Mouse (Mus musculus): Measurements from ENCODE around the gene Usp47.

The Usp47 gene

GRCm38 (mm10) chr7:112023601-112024445, 519 bp downstream of the Usp47 start:
- no peak for TF ChIP-seq GATA4 (IDR thresholded peaks at IDR 0.05; ENCODE audit: insufficient replicate concordance, low read length)

GRCm38 (mm10) chr7:112024446-112024730, 1.1 kb downstream of the Usp47 start:
- no peak for TF ChIP-seq GATA4 (IDR thresholded peaks at IDR 0.05; ENCODE audit: insufficient replicate concordance, low read length)

- TF ChIP-seq GATA4 (IDR thresholded peaks at IDR 0.05; ENCODE audit: insufficient replicate concordance, low read length), result no peak
These were observed 1.6 kb downstream of the Usp47 start for GRCm38 (mm10) chr7:112024856-112025255.

- no peak for TF ChIP-seq GATA4 (IDR thresholded peaks at IDR 0.05; ENCODE audit: insufficient replicate concordance, low read length)
These were observed 7.3 kb downstream of the Usp47 start for GRCm38 (mm10) chr7:112030594-112030993.

GRCm38 (mm10) chr7:112035804-112036203, 12.5 kb downstream of the Usp47 start:
- TF ChIP-seq GATA4 (IDR thresholded peaks at IDR 0.05; ENCODE audit: insufficient replicate concordance, low read length), result no peak

GRCm38 (mm10) chr7:112036636-112037035, 13.3 kb downstream of the Usp47 start:
- no peak for TF ChIP-seq GATA4 (IDR thresholded peaks at IDR 0.05; ENCODE audit: insufficient replicate concordance, low read length)

GRCm38 (mm10) chr7:112040271-112040670, 17.0 kb downstream of the Usp47 start:
- TF ChIP-seq GATA4 (IDR thresholded peaks at IDR 0.05; ENCODE audit: insufficient replicate concordance, low read length), result 0 out of 2 replicates have a peak, but pooled peaks have one; percentile 48

- no peak for TF ChIP-seq GATA4 (IDR thresholded peaks at IDR 0.05; ENCODE audit: insufficient replicate concordance, low read length)
These were observed 19.5 kb downstream of the Usp47 start for GRCm38 (mm10) chr7:112042758-112043157.

GRCm38 (mm10) chr7:112045249-112045648, 21.9 kb downstream of the Usp47 start:
- TF ChIP-seq GATA4 (IDR thresholded peaks at IDR 0.05; ENCODE audit: insufficient replicate concordance, low read length), result no peak

GRCm38 (mm10) chr7:112045794-112046388, 22.6 kb downstream of the Usp47 start:
- no peak for TF ChIP-seq GATA4 (IDR thresholded peaks at IDR 0.05; ENCODE audit: insufficient replicate concordance, low read length)

GRCm38 (mm10) chr7:112048643-112049042, 25.3 kb downstream of the Usp47 start:
- no peak for TF ChIP-seq GATA4 (IDR thresholded peaks at IDR 0.05; ENCODE audit: insufficient replicate concordance, low read length)

GRCm38 (mm10) chr7:112053667-112054066, 30.4 kb downstream of the Usp47 start:
- TF ChIP-seq GATA4 (IDR thresholded peaks at IDR 0.05; ENCODE audit: insufficient replicate concordance, low read length), result no peak

GRCm38 (mm10) chr7:112055901-112056625, 32.8 kb downstream of the Usp47 start:
- TF ChIP-seq GATA4 (IDR thresholded peaks at IDR 0.05; ENCODE audit: insufficient replicate concordance, low read length), result no peak

- TF ChIP-seq GATA4 (IDR thresholded peaks at IDR 0.05; ENCODE audit: insufficient replicate concordance, low read length), result no peak
These were observed 51.6 kb downstream of the Usp47 start for GRCm38 (mm10) chr7:112074868-112075267.

GRCm38 (mm10) chr7:112082636-112083035, 59.3 kb downstream of the Usp47 start:
- TF ChIP-seq GATA4 (IDR thresholded peaks at IDR 0.05; ENCODE audit: insufficient replicate concordance, low read length), result no peak

- TF ChIP-seq GATA4 (IDR thresholded peaks at IDR 0.05; ENCODE audit: insufficient replicate concordance, low read length), result no peak
These were observed 60.9 kb downstream of the Usp47 start for GRCm38 (mm10) chr7:112084222-112084621.
